Mouse (Mus musculus) neutrophil, adult 5-6 weeks (primary cell): ENCODE data around the gene Strn. TPM values are rescaled to one million over a fixed set of nuclear protein-coding genes. Genes with fewer than 3 reads are reported as not detected.

Experiments
- total RNA-seq: library from RNA; stranded (forward); fragments of 200-1000 nt; gene quantifications from 2 replicates; pipeline ENCODE4 v1.2.3, GENCODE M21; 2017

Strn gene
- total RNA-seq, 1 experiment from 2014 or later, result 41.8 TPM

Other genes starting within 250 kb of the Strn start
- not detected in 2 replicates for gene Vit, start 229.1 kb downstream of the Strn start, total RNA-seq
- gene Heatr5b, start 98.2 kb upstream of the Strn start, total RNA-seq, result 26.3 and 32.7 TPM in 2 replicates
- 41.1 and 60.0 TPM in 2 replicates for gene Gpatch11, start 98.4 kb upstream of the Strn start, total RNA-seq
- 43.1 and 52.8 TPM in 2 replicates for gene Eif2ak2, start 145.4 kb upstream of the Strn start, total RNA-seq
- not detected in 2 replicates for gene Sult6b1, start 169.8 kb upstream of the Strn start, total RNA-seq
- gene Cebpzos, start 179.3 kb upstream of the Strn start, total RNA-seq, result 35.7 and 39.7 TPM in 2 replicates
- gene Cebpz, start 199.9 kb upstream of the Strn start, total RNA-seq, result 116 and 117 TPM in 2 replicates
- 30.1 and 30.5 TPM in 2 replicates for gene Ndufaf7, start 199.9 kb upstream of the Strn start, total RNA-seq